Mouse (Mus musculus) lung, postnatal 4 days (tissue): ENCODE measurements around the gene B4galnt3.
"Not testable (repeated sequence)": the region's sequence is repeated elsewhere in the genome, so short reads cannot be mapped to it uniquely, and the experiment has no call there.

Experiments used
- DNase-seq, 2 experiments: peaks; one replicate each; pipeline ENCODE4 v3.0.0; 2021

The B4galnt3 gene

GRCm38 (mm10) chr6:120294056-120294784, at the start of gene B4galnt3, which contains the start of gene D330020A13Rik:
B4galnt3 (minus strand) TSS chr6:120294559.
D330020A13Rik (plus strand) TSS chr6:120294364.
- peak; percentile 44 to 49 for DNase-seq

GRCm38 (mm10) chr6:120343992-120344391, 49.6 kb upstream of the B4galnt3 start:
- no peak for DNase-seq

GRCm38 (mm10) chr6:120332351-120332750, 38.0 kb upstream of the B4galnt3 start:
- DNase-seq: no peak

- DNase-seq: peak; percentile 29 to 73
Observed at GRCm38 (mm10) chr6:120324295-120324927, 30.1 kb upstream of the B4galnt3 start.

GRCm38 (mm10) chr6:120320369-120320768, 26.0 kb upstream of the B4galnt3 start:
- no peak for DNase-seq

GRCm38 (mm10) chr6:120319129-120319528, 24.8 kb upstream of the B4galnt3 start:
- DNase-seq: peak in 1 of 2 experiments; percentile 6

- DNase-seq: no peak
Observed at GRCm38 (mm10) chr6:120318303-120318940, 24.1 kb upstream of the B4galnt3 start.

- DNase-seq: no peak
Observed at GRCm38 (mm10) chr6:120312443-120312842, 18.1 kb upstream of the B4galnt3 start.

- no peak for DNase-seq
Observed at GRCm38 (mm10) chr6:120309787-120310186, 15.4 kb upstream of the B4galnt3 start.

GRCm38 (mm10) chr6:120309338-120309737, 15.0 kb upstream of the B4galnt3 start:
- DNase-seq: no peak

GRCm38 (mm10) chr6:120306859-120307594, 12.7 kb upstream of the B4galnt3 start:
- no peak for DNase-seq

GRCm38 (mm10) chr6:120302755-120303316, 8.5 kb upstream of the B4galnt3 start:
- peak in 1 of 2 experiments; percentile 12 for DNase-seq

GRCm38 (mm10) chr6:120301137-120301536, 6.8 kb upstream of the B4galnt3 start:
- DNase-seq: peak in 1 of 2 experiments; percentile 36

GRCm38 (mm10) chr6:120296589-120296988, 2.2 kb upstream of the B4galnt3 start:
- not testable (repeated sequence) for DNase-seq

- peak; percentile 68 to 77 for DNase-seq
Observed at GRCm38 (mm10) chr6:120294785-120295133, 400 bp upstream of the B4galnt3 start.

GRCm38 (mm10) chr6:120291396-120292009, 2.9 kb downstream of the B4galnt3 start:
- DNase-seq: no peak

GRCm38 (mm10) chr6:120289430-120289829, 4.9 kb downstream of the B4galnt3 start:
- no peak for DNase-seq

GRCm38 (mm10) chr6:120288541-120288940, 5.8 kb downstream of the B4galnt3 start:
- no peak for DNase-seq

- no peak for DNase-seq
Observed at GRCm38 (mm10) chr6:120287279-120287678, 7.1 kb downstream of the B4galnt3 start.

GRCm38 (mm10) chr6:120276874-120277449, 17.4 kb downstream of the B4galnt3 start:
- DNase-seq: no peak

- no peak for DNase-seq
Observed at GRCm38 (mm10) chr6:120275301-120275700, 19.1 kb downstream of the B4galnt3 start.

GRCm38 (mm10) chr6:120274887-120275286, 19.5 kb downstream of the B4galnt3 start:
- peak; percentile 6 to 31 for DNase-seq
